Mouse (Mus musculus) frontal cortex, postnatal 25 days (tissue): Measurements from ENCODE around the gene Lrp1.

ENCODE experiments used
- DNase-seq, 2 experiments: peaks; one replicate each; pipeline ENCODE4 v3.0.0; 2022; ENCODE audit warnings: low spot score in 2 of 2

Gene Lrp1

GRCm38 (mm10) chr10:127555703-127556102 lies 65.2 kb downstream of the Lrp1 start:
- DNase-seq, result no peak

- DNase-seq, result no peak
Observed at GRCm38 (mm10) chr10:127549892-127550291, 71.1 kb downstream of the Lrp1 start.

GRCm38 (mm10) chr10:127548236-127548635 lies 72.7 kb downstream of the Lrp1 start:
- DNase-seq, result no peak

- no peak for DNase-seq
Observed at GRCm38 (mm10) chr10:127546505-127546904, 74.4 kb downstream of the Lrp1 start.

- no peak for DNase-seq
Observed at GRCm38 (mm10) chr10:127544375-127544774, 76.6 kb downstream of the Lrp1 start.

- DNase-seq, result no peak
Observed at GRCm38 (mm10) chr10:127543916-127544315, 77.0 kb downstream of the Lrp1 start.

GRCm38 (mm10) chr10:127542720-127543119 lies 78.2 kb downstream of the Lrp1 start:
- no peak for DNase-seq

- DNase-seq, result no peak
Observed at GRCm38 (mm10) chr10:127542084-127542483, 78.9 kb downstream of the Lrp1 start.

- DNase-seq, result no peak
Observed at GRCm38 (mm10) chr10:127541510-127541909, 79.4 kb downstream of the Lrp1 start.

- DNase-seq, result peak; percentile 73 to 76
Observed at GRCm38 (mm10) chr10:127537854-127538583, 82.9 kb downstream of the Lrp1 start.

GRCm38 (mm10) chr10:127536586-127537314 lies 84.2 kb downstream of the Lrp1 start:
- DNase-seq, result peak in 1 of 2 experiments; percentile 45

GRCm38 (mm10) chr10:127534929-127535384 lies 86.0 kb downstream of the Lrp1 start:
- DNase-seq, result no peak

GRCm38 (mm10) chr10:127534036-127534928 lies 86.7 kb downstream of the Lrp1 start, which contains the start of gene Nxph4:
Gene Nxph4, minus strand, starts transcription at chr10:127534559.
- DNase-seq, result no peak

- no peak for DNase-seq
Observed at GRCm38 (mm10) chr10:127531548-127531947, 89.4 kb downstream of the Lrp1 start.

GRCm38 (mm10) chr10:127530945-127531344 lies 90.0 kb downstream of the Lrp1 start:
- no peak for DNase-seq

- no peak for DNase-seq
Observed at GRCm38 (mm10) chr10:127527481-127527880, 93.5 kb downstream of the Lrp1 start.

- DNase-seq, result no peak
Observed at GRCm38 (mm10) chr10:127526681-127527080, 94.3 kb downstream of the Lrp1 start.

GRCm38 (mm10) chr10:127526048-127526447 lies 94.9 kb downstream of the Lrp1 start:
- DNase-seq, result no peak

- no peak for DNase-seq
Observed at GRCm38 (mm10) chr10:127524646-127525255, 96.2 kb downstream of the Lrp1 start.

GRCm38 (mm10) chr10:127522088-127522581 lies 98.8 kb downstream of the Lrp1 start, which contains the start of gene Shmt2:
Gene Shmt2, minus strand, starts transcription at chr10:127522444.
- DNase-seq, result peak; percentile 70 to 77

GRCm38 (mm10) chr10:127521611-127522080 lies 99.3 kb downstream of the Lrp1 start:
- no peak for DNase-seq
